Mouse (Mus musculus) embryonic facial prominence, embryonic 11.5 days (tissue): ENCODE measurements around the gene Gtf2i. TPM values are rescaled to one million over a fixed set of nuclear protein-coding genes. Genes with fewer than 3 reads are reported as not detected.

Source experiments
- ATAC-seq: fragments of 200-750 bp; cut with Nextera tagmentation; replicated peaks from 2 replicates; pipeline ENCODE4 v1.8.0; 2017; ENCODE audit warnings: low read depth; ENCODE audit not compliant: insufficient number of reproducible peaks, low FRiP score, low TSS enrichment
- DNase-seq: peaks from one replicate; pipeline ENCODE4 v3.0.0-alpha.2; 2015; ENCODE audit warnings: low spot score
- H3K27ac ChIP-seq: fragments of 300-500 bp; sonication (generic); replicated peaks from 2 replicates; pipeline ENCODE4 v1.5.1; 2014; ENCODE audit warnings: mild to moderate bottlenecking, low read depth, low read length, control low read depth
- H3K27me3 ChIP-seq: fragments of 300-500 bp; sonication (generic); 2 replicates; pipeline ENCODE4 v1.6.1; 2014; ENCODE audit warnings: mild to moderate bottlenecking, low read length, moderate library complexity, mixed read lengths; ENCODE audit not compliant: control insufficient read depth, insufficient read depth
- H3K36me3 ChIP-seq: fragments of 300-500 bp; sonication (generic); replicated peaks from 2 replicates; pipeline ENCODE4 v1.6.1; 2014; ENCODE audit warnings: low read depth, mild to moderate bottlenecking, low read length, moderate library complexity, mixed read lengths; ENCODE audit not compliant: control insufficient read depth, insufficient read depth
- H3K4me1 ChIP-seq: fragments of 300-500 bp; sonication (generic); 2 replicates; pipeline ENCODE4 v1.6.1; 2014; ENCODE audit warnings: low read length, mixed read lengths; ENCODE audit not compliant: control insufficient read depth, insufficient read depth
- H3K4me2 ChIP-seq: fragments of 300-500 bp; sonication (generic); 2 replicates; pipeline ENCODE4 v1.6.1; 2014; ENCODE audit warnings: low read depth, mild to moderate bottlenecking, control low read depth, low read length, moderate library complexity
- H3K4me3 ChIP-seq: fragments of 300-500 bp; sonication (generic); 2 replicates; pipeline ENCODE4 v1.5.1; 2014; ENCODE audit warnings: low read depth, low read length, control low read depth
- H3K9ac ChIP-seq: fragments of 300-500 bp; sonication (generic); replicated peaks from 2 replicates; pipeline ENCODE4 v1.6.1; 2014; ENCODE audit warnings: mild to moderate bottlenecking, control low read depth, low read length
- H3K9me3 ChIP-seq: fragments of 300-500 bp; sonication (generic); replicated peaks from 2 replicates; pipeline ENCODE4 v1.6.1; 2016; ENCODE audit warnings: mild to moderate bottlenecking, low read length, inconsistent platforms, mixed read lengths; ENCODE audit not compliant: control insufficient read depth
- WGBS: fragments of 180-500 bp; shearing (Covaris S2); extraction: QIAGEN DNeasy Blood & Tissue Kit; methylation state at CpG from one replicate; pipeline ENCODE4 v1.1.7; 2014; 5-methylcytosine and 5-hydroxymethylcytosine counted together
- polyA plus RNA-seq: library from polyadenylated mRNA; unstranded; fragments of >200 nt; fragmentation: Nextera tagmentation; extraction: Ambion mirVana; gene quantifications from 2 replicates; pipeline ENCODE4 v1.2.1, GENCODE M21; 2014

Gene Gtf2i
- polyA plus RNA-seq, 1 experiment from 2014 or later, result 193 TPM

DNA sequence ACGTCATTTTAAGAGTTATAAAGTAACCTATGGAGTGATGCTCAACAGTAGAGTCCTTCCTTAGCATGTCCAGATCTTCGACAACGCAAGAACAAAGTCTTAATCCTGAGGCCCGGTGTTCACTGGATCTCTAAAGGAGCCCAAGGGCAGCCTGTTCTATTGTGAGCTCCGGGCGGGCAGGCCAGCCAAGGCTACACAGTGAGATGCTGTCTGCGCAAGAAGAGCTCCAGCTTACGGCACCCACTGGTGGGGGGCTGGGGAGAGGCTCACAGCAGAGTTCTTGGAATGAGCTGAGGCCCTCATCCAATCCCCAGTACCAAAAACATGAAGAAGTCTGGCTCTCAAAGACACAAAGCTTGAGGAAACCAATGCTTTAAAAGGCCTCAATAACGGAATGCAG lies 4.4 kb downstream of the Gtf2i start:
- Histone ChIP-seq H3K27me3 (no peaks in the 10 kb centered on the region), H3K4me2 (no peak overlapping the region), H3K36me3 (peaks cover 13% of the 10 kb centered on the region), H3K27ac (no peak overlapping the region), H3K9ac (no peak overlapping the region), H3K9me3 (no peaks in the 10 kb centered on the region), H3K4me1 (no peaks in the 10 kb centered on the region), H3K4me3 (no peak overlapping the region)
- DNase-seq (no peak), ATAC-seq (no peak)
- 97% methylated on average over 9 of the region's 9 CpGs for WGBS

DNA sequence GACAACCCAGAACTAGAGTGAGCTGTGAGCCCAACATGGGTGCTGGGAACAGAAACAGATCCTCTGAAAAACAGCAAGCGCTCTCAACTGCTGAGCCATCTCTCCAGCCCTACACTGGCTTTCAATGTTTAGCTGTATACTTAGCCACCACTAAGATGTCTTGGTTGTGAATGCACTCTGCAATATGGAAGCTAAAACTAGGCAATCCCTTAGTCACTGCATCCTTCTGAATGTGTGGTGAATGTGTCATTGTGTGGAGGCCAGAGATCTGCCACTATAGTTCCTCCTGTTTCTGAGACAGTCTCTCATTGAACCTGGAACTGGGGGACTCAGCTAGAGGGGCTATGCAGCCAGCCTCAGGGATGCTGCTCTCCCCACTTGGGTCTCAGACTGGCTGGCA lies 5.2 kb downstream of the Gtf2i start:
- H3K4me2 ChIP-seq, result no peak overlapping the region
- no peaks in the 10 kb centered on the region for H3K27me3 ChIP-seq
- no peak overlapping the region for H3K9ac ChIP-seq
- peaks cover 19% of the 10 kb centered on the region for H3K36me3 ChIP-seq
- DNase-seq (no peak), ATAC-seq (no peak)
- H3K9me3 ChIP-seq, result no peaks in the 10 kb centered on the region
- H3K4me1 ChIP-seq, result no peaks in the 10 kb centered on the region
- H3K4me3 ChIP-seq, result no peak overlapping the region
- H3K27ac ChIP-seq, result no peak overlapping the region
- 100% methylated on average over 1 of the region's 1 CpGs for WGBS

DNA sequence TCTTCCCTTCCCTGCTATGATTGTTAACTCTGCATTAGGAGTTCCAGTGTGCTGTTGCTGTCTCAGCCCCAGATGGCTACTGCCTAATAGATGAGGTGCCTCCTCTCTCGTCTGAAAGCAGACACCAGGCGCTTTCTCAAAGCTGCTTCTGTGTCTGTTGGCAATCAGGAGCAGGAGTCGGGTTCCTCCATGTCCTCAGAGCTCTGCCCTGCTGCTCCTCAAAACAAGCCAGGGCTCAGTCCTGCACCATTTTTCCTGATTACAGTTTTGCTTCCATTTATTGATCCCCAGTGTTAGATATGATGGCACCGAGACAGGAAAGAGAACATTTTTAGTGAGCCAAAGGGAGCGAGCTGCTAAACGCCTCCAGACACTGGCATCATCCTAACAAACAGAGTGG lies 9.9 kb downstream of the Gtf2i start:
- Histone ChIP-seq H3K27ac (no peak overlapping the region), H3K36me3 (peaks cover 29% of the 10 kb centered on the region), H3K4me3 (no peak overlapping the region), H3K4me2 (no peak overlapping the region), H3K9ac (no peak overlapping the region), H3K9me3 (no peaks in the 10 kb centered on the region), H3K27me3 (no peaks in the 10 kb centered on the region), H3K4me1 (no peaks in the 10 kb centered on the region)
- ATAC-seq (no peak), DNase-seq (no peak)
- WGBS, result 75% methylated on average over 6 of the region's 6 CpGs

DNA sequence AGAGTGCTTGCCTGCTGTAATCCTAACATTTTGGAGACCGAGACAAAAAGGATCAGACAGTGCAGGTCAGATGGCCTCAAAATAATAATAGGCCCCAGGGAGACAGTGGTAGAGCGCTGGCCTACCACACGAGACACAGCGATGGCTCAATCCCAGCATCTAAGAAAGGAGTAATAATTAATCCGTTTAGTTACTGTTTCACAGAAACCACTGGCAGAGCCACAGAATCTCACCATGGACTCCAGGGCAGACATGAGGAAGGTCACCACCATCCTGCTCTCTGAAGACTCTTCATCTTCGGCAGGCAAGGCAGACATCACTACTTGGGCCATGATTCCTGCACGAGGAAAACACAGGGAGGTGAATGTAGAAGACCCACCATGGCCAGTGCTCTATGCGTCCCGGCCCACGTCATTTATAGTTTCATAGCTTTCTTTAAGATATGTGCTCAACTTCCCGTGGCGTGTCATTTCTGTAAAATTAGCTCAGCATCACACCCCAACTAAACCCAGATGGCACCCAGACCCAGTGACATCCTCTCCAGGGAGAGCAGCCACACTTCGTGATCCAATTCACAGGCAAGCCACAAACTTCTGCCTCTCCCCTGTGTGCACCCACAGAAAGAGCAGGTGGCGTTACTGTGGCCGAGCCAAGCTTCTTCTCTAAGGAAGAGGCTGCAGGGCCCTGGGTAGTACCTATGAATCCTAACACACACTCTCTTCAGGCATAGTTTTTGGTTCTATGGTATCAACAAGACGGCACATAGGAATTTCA lies 19.1 kb downstream of the Gtf2i start:
- Histone ChIP-seq H3K9me3 (no peaks in the 10 kb centered on the region), H3K27me3 (no peaks in the 10 kb centered on the region), H3K4me1 (no peaks in the 10 kb centered on the region), H3K4me2 (no peak overlapping the region), H3K9ac (no peak overlapping the region), H3K4me3 (no peak overlapping the region), H3K27ac (no peak overlapping the region), H3K36me3 (peaks cover 20% of the 10 kb centered on the region)
- 96% methylated on average over 16 of the region's 16 CpGs for WGBS
- DNase-seq, result no peak
- ATAC-seq, result no peak

DNA sequence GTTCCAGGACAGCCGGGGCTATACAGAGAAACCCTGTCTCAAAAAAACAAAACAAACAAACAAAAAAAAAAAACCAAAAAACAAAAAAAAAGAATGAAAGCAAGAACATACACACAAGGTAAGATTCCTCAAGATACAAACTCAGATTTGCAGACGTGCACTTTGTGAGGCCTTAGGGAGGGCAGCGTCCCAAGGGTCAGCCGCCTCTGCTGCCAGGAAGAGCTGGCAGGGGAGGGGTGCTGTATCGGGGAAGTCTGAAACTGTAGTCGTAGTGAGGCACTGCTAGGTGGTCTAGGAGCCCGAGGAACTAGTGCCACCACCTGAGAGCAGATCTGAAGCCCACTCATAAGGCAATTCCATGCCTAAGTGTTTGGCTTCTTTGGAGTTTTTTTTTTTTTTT lies 20.0 kb downstream of the Gtf2i start:
- WGBS, result 93% methylated on average over 7 of the region's 7 CpGs
- Histone ChIP-seq H3K4me1 (no peaks in the 10 kb centered on the region), H3K9me3 (no peaks in the 10 kb centered on the region), H3K9ac (no peak overlapping the region), H3K27ac (no peak overlapping the region), H3K4me3 (no peak overlapping the region), H3K36me3 (peaks cover 24% of the 10 kb centered on the region), H3K27me3 (no peaks in the 10 kb centered on the region), H3K4me2 (no peak overlapping the region)
- no peak for ATAC-seq
- no peak for DNase-seq

DNA sequence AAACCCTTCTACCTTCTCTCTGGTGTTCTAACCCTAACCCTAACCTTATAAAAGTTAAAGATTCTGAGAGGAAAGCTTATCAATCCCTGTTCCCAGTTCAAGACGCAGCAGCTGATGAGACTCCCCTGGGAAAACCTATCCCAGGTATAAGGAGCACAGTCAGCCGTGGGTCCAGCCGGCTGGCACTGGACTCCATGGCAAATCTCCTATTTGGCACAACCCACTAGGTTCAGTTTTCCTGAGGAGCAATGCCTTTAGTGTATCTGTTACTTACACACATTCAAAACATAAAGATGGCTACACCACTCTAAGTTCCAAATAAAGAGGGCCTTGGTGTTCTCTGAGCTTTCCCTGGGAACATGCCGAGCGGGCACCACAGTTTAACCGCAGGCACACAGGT lies 23.5 kb downstream of the Gtf2i start:
- Histone ChIP-seq H3K4me2 (no peak overlapping the region), H3K9ac (no peak overlapping the region), H3K4me3 (no peak overlapping the region), H3K4me1 (no peaks in the 10 kb centered on the region), H3K36me3 (peaks cover 49% of the 10 kb centered on the region), H3K27ac (no peak overlapping the region), H3K27me3 (no peaks in the 10 kb centered on the region), H3K9me3 (no peaks in the 10 kb centered on the region)
- 95% methylated on average over 6 of the region's 6 CpGs for WGBS
- DNase-seq (no peak), ATAC-seq (no peak)

DNA sequence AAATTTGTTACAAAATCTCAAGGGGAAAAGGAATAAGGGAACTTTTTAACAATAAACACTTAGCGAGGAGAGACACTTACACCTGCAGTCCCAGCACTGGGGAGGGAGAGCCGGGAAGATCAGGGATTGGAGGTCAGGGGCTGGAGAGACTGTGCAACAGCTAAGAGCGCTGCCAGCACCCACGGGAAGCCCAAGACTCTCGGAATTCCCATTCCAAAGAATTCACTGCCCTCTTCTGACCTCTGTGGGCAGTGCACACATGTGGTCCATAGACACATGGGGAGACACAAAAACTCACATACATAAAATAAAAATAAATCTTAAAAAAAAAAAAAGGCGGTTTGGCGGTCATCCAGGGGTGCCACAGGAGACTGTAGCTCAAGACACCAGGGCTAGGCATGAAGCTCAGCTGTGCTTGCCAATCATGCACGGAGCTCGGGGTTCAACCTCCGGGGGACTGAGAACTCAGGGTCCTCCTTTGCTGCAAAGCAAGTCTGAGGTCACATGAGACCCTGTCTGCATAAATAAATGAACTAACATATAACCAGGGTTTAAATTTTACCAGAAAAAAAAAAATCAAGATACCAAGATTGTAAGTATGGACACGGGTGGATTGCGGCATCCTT lies 24.5 kb downstream of the Gtf2i start:
- 89% methylated on average over 12 of the region's 12 CpGs for WGBS
- Histone ChIP-seq H3K4me3 (no peak overlapping the region), H3K27ac (no peak overlapping the region), H3K27me3 (no peaks in the 10 kb centered on the region), H3K9me3 (no peaks in the 10 kb centered on the region), H3K36me3 (peaks cover 53% of the 10 kb centered on the region), H3K9ac (no peak overlapping the region), H3K4me2 (no peak overlapping the region), H3K4me1 (no peaks in the 10 kb centered on the region)
- ATAC-seq (no peak), DNase-seq (no peak)

DNA sequence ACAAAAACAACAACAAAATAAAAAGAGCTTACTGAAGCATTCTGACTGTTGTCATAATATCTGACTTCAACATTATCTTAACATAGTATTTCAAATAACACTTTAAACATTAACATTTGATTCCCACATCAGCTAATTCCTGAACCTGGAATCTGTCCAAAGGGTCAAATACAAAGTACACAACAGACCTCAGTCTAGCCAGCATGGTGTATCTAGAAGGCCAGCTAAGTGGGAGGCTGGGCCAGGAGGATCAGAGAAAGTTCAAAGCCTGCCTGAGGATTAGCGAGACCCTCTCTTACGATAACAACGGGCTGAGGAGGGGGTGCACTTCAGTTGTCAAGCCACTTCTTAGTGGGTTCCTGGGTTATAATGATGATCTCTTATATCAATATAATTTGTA lies 26.5 kb downstream of the Gtf2i start:
- H3K36me3 ChIP-seq, result peaks cover 53% of the 10 kb centered on the region

More for the DNA sequence above, 26.5 kb downstream of the Gtf2i start:
- DNase-seq (no peak), ATAC-seq (no peak)
- H3K9me3 ChIP-seq, result no peaks in the 10 kb centered on the region
- no peaks in the 10 kb centered on the region for H3K27me3 ChIP-seq
- no peak overlapping the region for H3K9ac ChIP-seq
- no peak overlapping the region for H3K4me3 ChIP-seq
- no peak overlapping the region for H3K4me2 ChIP-seq
- no peak overlapping the region for H3K27ac ChIP-seq
- 98% methylated on average over 3 of the region's 3 CpGs for WGBS
- no peaks in the 10 kb centered on the region for H3K4me1 ChIP-seq
